Mouse (Mus musculus) liver, embryonic 15.5 days (tissue): ENCODE data around the gene Zbtb48. TPM values are rescaled to one million over a fixed set of nuclear protein-coding genes. Genes with fewer than 3 reads are reported as not detected.
"Not testable (repeated sequence)": the region's sequence is repeated elsewhere in the genome, so short reads cannot be mapped to it uniquely, and the experiment has no call there.

Source experiments
- ATAC-seq: fragments of 200-750 bp; cut with Nextera tagmentation; 2 replicates; pipeline ENCODE4 v1.8.0; 2017; ENCODE audit warnings: moderate number of reproducible peaks, mild to moderate bottlenecking, moderate library complexity; ENCODE audit not compliant: insufficient read depth
- H3K27ac ChIP-seq: fragments of 300-500 bp; sonication (generic); replicated peaks from 2 replicates; pipeline ENCODE4 v1.5.1; 2015; ENCODE audit warnings: mild to moderate bottlenecking, inconsistent platforms
- H3K27me3 ChIP-seq: fragments of 300-500 bp; sonication (generic); 2 replicates; pipeline ENCODE4 v1.6.1; 2015; ENCODE audit warnings: mild to moderate bottlenecking, inconsistent platforms
- H3K36me3 ChIP-seq: fragments of 300-500 bp; sonication (generic); replicated peaks from 2 replicates; pipeline ENCODE4 v1.6.1; 2015; ENCODE audit warnings: moderate library complexity, mild to moderate bottlenecking, inconsistent platforms
- H3K4me1 ChIP-seq: fragments of 300-500 bp; sonication (generic); replicated peaks from 2 replicates; pipeline ENCODE4 v1.6.1; 2015; ENCODE audit warnings: inconsistent platforms
- H3K4me2 ChIP-seq: fragments of 300-500 bp; sonication (generic); 2 replicates; pipeline ENCODE4 v1.6.1; 2015; ENCODE audit warnings: moderate library complexity, mild to moderate bottlenecking, inconsistent platforms
- H3K4me3 ChIP-seq: fragments of 300-500 bp; sonication (generic); replicated peaks from 2 replicates; pipeline ENCODE4 v1.5.1; 2015; ENCODE audit warnings: mild to moderate bottlenecking, inconsistent platforms
- H3K9ac ChIP-seq: fragments of 300-500 bp; sonication (generic); 2 replicates; pipeline ENCODE4 v1.6.1; 2015; ENCODE audit warnings: moderate library complexity, mild to moderate bottlenecking, inconsistent platforms
- H3K9me3 ChIP-seq: fragments of 300-500 bp; sonication (generic); replicated peaks from 2 replicates; pipeline ENCODE4 v1.6.1; 2016; ENCODE audit warnings: inconsistent platforms
- WGBS: fragments of 180-500 bp; shearing (Covaris S2); methylation state at CpG from one replicate; pipeline ENCODE4 v1.1.7; 2015; ENCODE audit warnings: mixed read lengths; ENCODE audit not compliant: insufficient replicate concordance; 5-methylcytosine and 5-hydroxymethylcytosine counted together
- polyA plus RNA-seq: library from polyadenylated mRNA; unstranded; fragments of >200 nt; fragmentation: Nextera tagmentation; extraction: Ambion mirVana; gene quantifications from 2 replicates; pipeline ENCODE4 v1.2.1, GENCODE M21; 2015

Zbtb48 gene
- polyA plus RNA-seq, 1 experiment from 2014 or later, result 7.8 TPM

DNA sequence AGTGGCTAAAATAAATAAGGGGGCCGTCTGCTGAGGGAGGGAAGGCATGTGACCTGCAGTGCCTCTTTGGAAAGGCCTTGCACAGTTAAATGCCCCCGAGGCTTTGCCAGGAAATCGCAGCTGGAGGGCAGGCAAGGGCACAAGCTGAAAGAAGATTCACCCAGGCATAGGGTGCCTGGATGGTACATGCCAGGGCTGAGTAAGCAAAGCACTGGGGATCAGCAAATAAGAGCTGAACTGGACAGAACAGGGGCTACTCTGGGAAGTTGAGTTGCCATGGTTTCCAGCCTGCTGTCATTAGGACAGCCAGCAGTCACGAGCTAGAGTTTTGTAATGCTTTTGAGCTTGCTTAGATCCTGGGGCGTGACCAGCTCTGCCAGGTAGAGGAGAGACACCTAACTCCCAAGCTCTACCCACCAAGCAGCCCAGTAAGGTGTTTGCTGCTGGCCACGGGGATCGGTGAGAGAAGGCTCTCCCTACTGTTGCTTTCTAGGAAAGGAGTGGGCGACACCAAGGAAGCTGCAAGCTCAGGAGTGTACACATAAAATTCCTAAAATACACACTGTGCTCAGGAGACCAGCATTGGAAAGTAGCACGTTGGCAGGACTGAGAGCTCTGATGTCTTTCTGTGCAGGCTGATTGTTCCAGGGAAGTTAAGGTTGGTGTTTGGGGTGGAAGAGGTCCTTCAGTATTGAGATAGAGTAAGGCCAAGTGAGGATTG lies 35.1 kb upstream of the Zbtb48 start:
- peak; percentile 52 for ATAC-seq
- Histone ChIP-seq H3K4me3 (no peak overlapping the region), H3K27me3 (no peaks in the 10 kb centered on the region), H3K4me2 (no peak overlapping the region), H3K36me3 (peaks cover 29% of the 10 kb centered on the region), H3K27ac (peak overlapping the region; percentile 29; the same call in 1 of the 2 replicates), H3K9me3 (no peaks in the 10 kb centered on the region), H3K9ac (no peak overlapping the region), H3K4me1 (peaks cover 6% of the 10 kb centered on the region)
- WGBS, result 65% methylated on average over 9 of the region's 9 CpGs

DNA sequence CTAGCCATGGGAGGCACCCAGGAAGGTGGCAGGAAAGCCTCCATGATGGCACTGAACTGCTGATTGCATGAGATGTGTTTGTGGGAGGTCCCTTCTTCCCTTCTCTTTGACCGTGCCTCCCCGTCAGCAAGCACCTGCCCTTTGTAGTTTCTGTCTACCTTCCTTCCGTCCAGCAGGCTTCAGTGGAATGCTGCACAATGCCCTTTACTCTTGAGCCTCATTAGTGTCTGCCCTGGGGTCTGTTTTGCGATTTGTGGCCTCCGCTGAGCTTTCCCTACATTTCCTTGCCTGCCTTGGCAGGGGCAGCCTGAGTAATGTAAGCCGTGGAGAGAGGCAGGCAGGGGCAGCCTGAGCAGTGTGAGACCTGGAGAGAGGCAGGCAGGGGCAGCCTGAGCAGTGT lies 17.1 kb upstream of the Zbtb48 start:
- peaks cover 86% of the 10 kb centered on the region for H3K36me3 ChIP-seq
- no peak for ATAC-seq

DNA sequence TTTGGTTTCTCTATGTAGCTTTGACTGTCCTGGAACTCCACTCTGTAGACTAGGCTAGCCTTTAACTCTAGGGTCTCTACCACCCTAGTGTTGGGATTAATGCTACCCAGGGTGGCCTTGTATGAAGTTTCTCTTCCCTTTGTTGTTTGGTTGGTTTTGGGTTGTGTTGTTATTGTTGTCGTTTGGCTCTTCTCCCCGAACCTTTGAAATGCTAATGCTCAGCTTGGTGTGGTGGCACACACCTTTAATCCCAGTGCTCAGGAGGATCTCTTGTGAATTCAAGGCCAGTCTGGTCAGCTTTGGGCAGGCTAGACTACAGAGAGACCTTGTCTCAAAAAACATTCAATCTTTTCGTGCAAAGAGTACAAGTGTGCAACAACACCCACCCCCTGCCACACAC lies 15.7 kb upstream of the Zbtb48 start:
- Histone ChIP-seq H3K9me3 (no peaks in the 10 kb centered on the region), H3K4me1 (peaks cover 34% of the 10 kb centered on the region), H3K4me2 (no peak overlapping the region), H3K27ac (no peak overlapping the region), H3K4me3 (no peak overlapping the region), H3K9ac (no peak overlapping the region), H3K27me3 (no peaks in the 10 kb centered on the region), H3K36me3 (peaks cover 72% of the 10 kb centered on the region)
- ATAC-seq, result no peak
- WGBS, result 88% methylated on average over 3 of the region's 3 CpGs

More for the DNA sequence above, 17.1 kb upstream of the Zbtb48 start:
- Histone ChIP-seq H3K4me3 (no peak overlapping the region), H3K27me3 (no peaks in the 10 kb centered on the region), H3K4me2 (no peak overlapping the region), H3K27ac (no peak overlapping the region), H3K4me1 (peaks cover 23% of the 10 kb centered on the region), H3K9ac (no peak overlapping the region), H3K9me3 (no peaks in the 10 kb centered on the region)
- 77% methylated on average over 6 of the region's 6 CpGs for WGBS

DNA sequence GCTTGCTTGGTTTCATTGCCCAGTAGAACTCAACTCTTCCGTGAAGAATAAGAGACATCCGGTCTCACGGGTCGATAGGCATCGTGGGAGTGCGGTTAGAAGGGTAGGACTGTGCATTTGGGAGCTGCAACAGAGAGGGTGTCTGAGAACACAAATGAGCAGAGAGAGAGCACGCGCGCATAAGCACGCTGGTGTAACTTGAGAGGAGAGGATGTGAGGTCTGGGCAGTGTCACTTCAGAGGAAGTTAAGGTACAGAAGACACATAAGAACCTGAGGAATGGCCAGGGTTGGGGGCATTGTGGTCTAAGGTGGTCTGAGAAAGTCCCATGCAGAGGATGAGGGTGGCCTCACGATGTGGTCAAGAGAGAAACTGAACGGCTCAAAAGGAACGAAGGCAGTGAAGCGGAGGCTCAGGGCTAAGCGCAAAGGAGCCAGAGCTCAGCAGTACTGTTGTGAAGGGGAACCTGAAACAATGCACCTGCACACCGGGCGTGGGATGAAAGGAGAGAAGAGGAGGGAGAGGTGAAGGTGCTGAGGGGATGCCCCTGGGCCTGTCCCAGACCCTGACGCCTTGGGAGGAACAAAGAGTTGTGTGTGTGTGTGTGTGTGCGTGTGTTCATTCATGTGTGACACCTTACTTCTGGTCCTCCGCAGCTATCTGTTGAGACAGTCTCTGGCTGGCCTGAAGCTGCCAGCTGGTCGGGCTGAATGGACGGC lies 14.6 kb upstream of the Zbtb48 start:
- peaks cover 35% of the 10 kb centered on the region for H3K4me1 ChIP-seq
- WGBS, result 88% methylated on average over 22 of the region's 22 CpGs
- no peak overlapping the region for H3K27ac ChIP-seq
- no peaks in the 10 kb centered on the region for H3K27me3 ChIP-seq
- no peak overlapping the region for H3K4me3 ChIP-seq
- H3K9ac ChIP-seq, result no peak overlapping the region
- H3K4me2 ChIP-seq, result no peak overlapping the region
- H3K36me3 ChIP-seq, result peaks cover 61% of the 10 kb centered on the region
- no peak for ATAC-seq
- no peaks in the 10 kb centered on the region for H3K9me3 ChIP-seq

DNA sequence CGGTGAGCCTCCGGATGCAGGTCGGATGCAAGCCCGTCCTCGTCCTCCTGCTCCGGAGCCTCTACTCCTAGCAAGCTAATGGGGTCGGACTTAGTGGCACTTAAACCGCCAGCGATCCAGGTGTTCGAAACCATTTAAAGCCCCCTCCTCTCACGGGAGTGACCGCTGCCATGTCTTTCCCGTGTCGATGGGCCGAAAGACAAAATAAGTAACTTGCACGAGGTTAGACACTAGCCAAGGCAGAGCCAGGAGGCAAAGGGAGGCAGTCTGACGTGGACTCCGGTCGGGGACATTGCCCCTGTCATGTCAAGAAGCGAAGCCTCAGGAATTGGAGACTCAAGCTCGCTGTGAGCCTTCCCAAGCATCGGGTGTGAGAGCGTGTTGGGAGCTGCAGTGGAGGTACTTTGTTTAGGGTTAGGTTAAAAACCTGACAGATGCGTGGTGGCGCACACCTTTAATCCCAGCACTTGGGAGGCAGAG lies 12.4 kb upstream of the Zbtb48 start:
- WGBS, result under 1% methylated on average over 25 of the region's 25 CpGs
- peak overlapping the region; percentile 97 for H3K4me3 ChIP-seq

DNA sequence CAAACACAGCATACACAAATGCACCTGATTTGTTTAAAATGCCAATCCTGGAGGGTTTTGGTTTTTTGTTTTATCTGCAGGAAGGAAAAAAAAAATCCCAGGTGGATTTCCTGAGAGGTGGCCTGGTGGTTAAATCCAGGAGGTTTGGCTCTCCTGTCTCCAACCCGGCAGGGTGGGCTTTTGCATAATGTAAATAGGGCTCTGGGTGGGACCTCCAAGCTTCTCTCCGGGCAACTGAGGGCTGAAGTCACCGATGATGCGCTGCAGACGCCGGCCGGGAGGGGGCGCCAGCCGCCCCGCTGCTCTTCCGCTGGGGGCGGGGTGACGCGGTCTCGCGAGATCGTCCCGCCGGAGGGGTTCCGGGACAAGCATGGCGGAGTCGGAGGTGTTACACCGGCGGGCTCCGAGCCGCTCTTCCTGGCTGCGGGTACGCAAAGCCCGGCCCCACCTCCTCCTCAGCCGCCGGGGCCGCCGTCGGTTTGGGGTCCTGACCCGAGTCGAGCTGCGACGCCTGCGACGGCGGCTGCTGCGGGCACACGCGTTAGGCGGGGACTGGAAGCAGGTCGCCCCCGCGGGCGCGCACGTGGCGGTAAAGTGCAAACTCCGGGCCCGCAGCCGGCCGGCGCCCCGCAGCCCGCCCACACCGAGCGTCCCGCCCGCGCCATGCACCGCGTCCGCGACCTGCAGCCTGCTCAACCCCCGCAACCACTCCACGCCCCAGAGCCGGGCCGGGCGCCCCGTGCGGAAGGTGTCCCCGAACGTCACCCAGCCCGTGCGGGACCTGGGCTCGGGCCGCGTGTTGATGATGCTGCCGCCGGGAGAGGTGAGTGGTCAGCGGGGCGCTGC lies 11.7 kb upstream of the Zbtb48 start, which contains the start of gene Nol9:
Gene Nol9, plus strand, starts transcription at position 337 of the 846 bp plus-strand sequence.
- H3K9me3 ChIP-seq, result no peaks in the 10 kb centered on the region
- H3K36me3 ChIP-seq, result peaks cover 34% of the 10 kb centered on the region
- H3K4me3 ChIP-seq, result peak within 1 kb of the TSS; percentile 97
- H3K9ac ChIP-seq, result peak within 1 kb of the TSS; percentile 85
- H3K27ac ChIP-seq, result peak within 1 kb of the TSS; percentile 61
- WGBS, result under 1% methylated on average over 86 of the region's 86 CpGs
- ATAC-seq, result peak; percentile 84
- H3K4me1 ChIP-seq, result peaks cover 35% of the 10 kb centered on the region
- H3K27me3 ChIP-seq, result 0 out of 2 replicates have a peak, but pooled peaks cover under 1% of the 10 kb centered on the region
- peak within 1 kb of the TSS; percentile 97 for H3K4me2 ChIP-seq

More for the DNA sequence above, 12.4 kb upstream of the Zbtb48 start:
- Histone ChIP-seq H3K9me3 (no peaks in the 10 kb centered on the region), H3K27me3 (no peaks in the 10 kb centered on the region), H3K27ac (peak overlapping the region; percentile 61), H3K4me1 (peaks cover 35% of the 10 kb centered on the region), H3K9ac (peak overlapping the region; percentile 85), H3K36me3 (peaks cover 40% of the 10 kb centered on the region), H3K4me2 (peak overlapping the region; percentile 97)
- ATAC-seq, result no peak; the same call in 1 of the 2 replicates

DNA sequence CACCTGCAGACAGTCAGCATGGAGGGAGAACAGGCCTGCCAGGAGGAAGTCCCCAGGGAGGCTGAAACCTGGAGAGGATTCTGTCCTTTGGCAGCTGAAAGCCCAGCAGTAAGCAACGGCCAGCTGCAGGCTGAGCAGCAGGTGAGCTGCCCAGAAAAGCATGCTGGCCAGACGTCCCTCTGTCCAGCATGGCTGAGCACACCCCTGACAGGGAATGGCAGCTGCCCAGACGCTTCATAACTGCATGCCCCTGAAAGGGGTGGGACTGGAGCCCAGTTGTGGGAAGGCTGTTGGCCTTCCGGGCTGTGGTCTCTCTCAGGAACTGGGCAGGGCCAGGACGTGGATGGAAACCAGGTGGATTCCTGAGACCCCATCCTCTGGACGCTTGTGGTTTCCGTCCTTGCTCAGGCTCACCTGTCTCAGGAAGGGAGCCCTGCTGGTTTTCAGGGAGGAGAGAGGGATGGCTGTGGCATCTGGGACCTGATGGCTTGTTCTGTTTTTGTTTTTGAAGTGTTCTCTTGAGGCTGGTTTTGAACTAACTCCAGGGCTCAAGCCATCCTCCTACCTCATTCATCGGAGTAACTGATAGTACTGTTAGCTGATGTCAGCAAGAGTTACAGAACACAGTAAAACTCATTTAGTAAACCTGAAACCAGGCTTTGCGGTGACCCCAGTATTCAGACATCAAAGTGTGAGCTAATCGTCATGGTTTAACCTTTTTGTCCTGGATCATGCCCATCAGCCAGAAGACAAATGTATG lies 10.9 kb upstream of the Zbtb48 start, which contains the start of gene Tas1r1:
Gene Tas1r1, minus strand, starts transcription at position 344 of the 760 bp plus-strand sequence.
- Histone ChIP-seq H3K27me3 (peaks cover 6% of the 10 kb centered on the region; the same call in 1 of the 2 replicates), H3K9ac (peak within 1 kb of the TSS; percentile 85), H3K4me2 (peak within 1 kb of the TSS; percentile 97), H3K4me3 (peak within 1 kb of the TSS; percentile 97), H3K36me3 (peaks cover 26% of the 10 kb centered on the region), H3K4me1 (peaks cover 35% of the 10 kb centered on the region), H3K27ac (peak within 1 kb of the TSS; percentile 61), H3K9me3 (no peaks in the 10 kb centered on the region)
- no peak for ATAC-seq
- WGBS, result 34% methylated on average over 10 of the region's 10 CpGs

DNA sequence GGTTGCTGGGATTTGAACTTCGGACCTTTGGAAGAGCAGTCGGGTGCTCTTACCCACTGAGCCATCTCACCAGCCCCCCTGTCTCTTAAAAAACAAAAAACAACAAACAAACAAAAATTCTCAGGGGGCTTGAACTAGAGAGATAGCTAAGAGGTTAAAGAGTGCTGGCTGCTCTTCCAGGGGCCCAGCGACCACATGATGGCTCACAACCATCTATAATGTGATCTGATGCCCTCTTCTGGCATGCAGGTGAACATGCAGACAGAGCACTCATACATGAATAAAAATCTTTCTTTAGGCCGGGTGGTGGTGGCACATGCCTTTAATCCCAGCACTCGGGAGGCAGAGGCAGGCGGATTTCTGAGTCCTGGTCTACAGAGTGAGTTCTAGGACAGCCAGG lies 9.0 kb upstream of the Zbtb48 start:
- H3K9ac ChIP-seq, H3K36me3 ChIP-seq, H3K27ac ChIP-seq, H3K4me2 ChIP-seq, H3K27me3 ChIP-seq, ATAC-seq, H3K9me3 ChIP-seq, H3K4me3 ChIP-seq: not testable (repeated sequence)
- H3K4me1 ChIP-seq, result peaks cover 30% of the 10 kb centered on the region
- 81% methylated on average over 6 of the region's 6 CpGs for WGBS

DNA sequence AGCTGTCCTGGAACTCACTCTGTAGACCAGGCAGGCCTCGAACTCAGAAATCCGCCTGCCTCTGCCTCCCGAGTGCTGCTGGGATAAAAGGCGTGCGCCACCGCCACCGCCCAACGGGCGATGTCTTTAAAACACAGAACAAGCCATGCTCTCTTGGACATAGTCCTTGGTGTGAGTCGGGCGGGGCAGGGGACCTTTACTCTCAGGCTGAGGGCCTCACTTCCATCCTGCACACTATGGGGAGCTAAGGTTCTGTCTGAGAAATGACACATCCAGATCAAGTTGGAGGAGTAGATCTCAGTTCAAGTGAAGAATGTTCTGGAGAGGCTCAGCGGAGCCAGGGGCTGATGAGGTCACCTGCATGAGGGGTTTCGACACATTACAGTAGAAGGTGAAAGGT lies 5.5 kb upstream of the Zbtb48 start:
- WGBS, result 79% methylated on average over 13 of the region's 13 CpGs
- no peak for ATAC-seq

DNA sequence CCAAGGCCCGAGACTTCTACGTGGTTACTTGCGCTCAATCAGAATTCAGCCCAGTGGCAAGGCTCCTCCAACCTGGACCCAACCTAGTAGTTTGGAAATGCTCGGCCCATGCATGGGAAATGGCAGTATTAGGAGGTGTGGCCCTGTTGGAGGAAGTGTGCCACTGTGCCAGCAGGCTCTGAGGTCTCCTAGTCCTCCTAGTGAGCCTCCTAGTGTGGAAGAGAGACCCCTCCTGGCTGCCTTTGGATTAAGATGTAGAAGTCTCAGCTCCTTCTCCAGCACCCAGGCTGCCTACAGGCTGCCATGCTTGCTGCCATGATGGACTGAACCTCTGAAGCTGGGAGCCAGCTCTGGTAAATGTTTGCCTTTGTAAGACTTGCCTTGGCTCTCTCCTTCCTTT lies 2.5 kb upstream of the Zbtb48 start:
- ATAC-seq, result no peak
- no peak overlapping the region for H3K4me2 ChIP-seq
- peaks cover 6% of the 10 kb centered on the region; the same call in 1 of the 2 replicates for H3K27me3 ChIP-seq
- H3K27ac ChIP-seq, result no peak overlapping the region
- no peak overlapping the region for H3K9ac ChIP-seq
- H3K4me3 ChIP-seq, result no peak overlapping the region
- 0 out of 2 replicates have a peak, but pooled peaks cover 5% of the 10 kb centered on the region for H3K36me3 ChIP-seq
- peaks cover 35% of the 10 kb centered on the region for H3K4me1 ChIP-seq
- H3K9me3 ChIP-seq, result no peaks in the 10 kb centered on the region
- 68% methylated on average over 4 of the region's 4 CpGs for WGBS

More for the DNA sequence above, 5.5 kb upstream of the Zbtb48 start:
- Histone ChIP-seq H3K4me3 (no peak overlapping the region), H3K9me3 (no peaks in the 10 kb centered on the region), H3K9ac (no peak overlapping the region), H3K27me3 (peaks cover 6% of the 10 kb centered on the region; the same call in 1 of the 2 replicates), H3K4me1 (peaks cover 10% of the 10 kb centered on the region), H3K27ac (no peak overlapping the region), H3K4me2 (no peak overlapping the region), H3K36me3 (no peaks in the 10 kb centered on the region)
